ENCODE assay signal across 14 mouse cellular contexts in genomic region chr1:55144338-55144737, GRCm38 (mm10). TPM values are rescaled to one million over a fixed set of nuclear protein-coding genes. Genes with fewer than 3 reads are reported as not detected.
A peak's percentile ranks its signal among the peaks of the same experiment; 100 is the strongest.
DNase-seq lines count a peak whose midpoint lies in the region.
"Had no signal": no experiment of that assay in that cellular context is flagged by ENCODE, and none has a peak within 500 bp of the region (broad histone marks: within the 10 kb centered on the region; RNA-seq: fewer than 3 reads in every experiment).

No protein-coding gene starts in this region.

- intact Hi-C loops in heart, postnatal 36 days (cut with DNase I) = no loop called here

- DNase-seq in adrenal gland, adult 2 months = peak; percentile 14
- DNase-seq in adrenal gland, postnatal 36 days = no peak
- peak; percentile 61 for DNase-seq in heart, adult 11 months
- DNase-seq in heart, postnatal 36 days = no peak
- DNase-seq: adrenal gland, adult 8-10 months; adrenal gland, postnatal 10 days; adrenal gland, postnatal 14 days; adrenal gland, postnatal 25 days; B cell, adult 2 months; cerebellum, adult 11 months; cerebellum, adult 11-12 months; cerebellum, adult 18-20 months; cerebellum, adult 2 months; cerebellum, adult 8-10 months had no signal

RNA-seq across cellular contexts. Expression of gene Mob4, which starts 13.3 kb away (rescaled TPM):
- 100 to 1,000 TPM; 136 to 390 TPM for total RNA-seq in adrenal gland, adult 2 months (2021)
- polyA plus RNA-seq in adrenal gland, adult 2 months (2012; rRNA removed) = 14.5 and 24.4 TPM in 2 replicates
- 100 to 1,000 TPM; 311 to 394 TPM for total RNA-seq in adrenal gland, postnatal 36 days (2021)
- 10 to 100 TPM; 30.3 to 35.4 TPM for total RNA-seq in heart, postnatal 36 days (2021)

RNA-seq across cellular contexts. Expression of gene Hspd1, which starts 56.3 kb away (rescaled TPM):
- total RNA-seq in adrenal gland, adult 2 months (2021) = 1,000 to 10,000 TPM; 1,172 to 1,353 TPM
- 38.9 and 40.1 TPM in 2 replicates for polyA plus RNA-seq in adrenal gland, adult 2 months (2012; rRNA removed)
- total RNA-seq in adrenal gland, postnatal 36 days (2021) = 1,000 to 10,000 TPM; 1,397 to 1,482 TPM
- total RNA-seq in heart, postnatal 36 days (2021) = 100 to 1,000 TPM; 382 to 415 TPM

RNA-seq across cellular contexts. Expression of gene Hspe1, which starts 56.4 kb away (rescaled TPM):
- 100 to 1,000 TPM; 618 to 826 TPM for total RNA-seq in adrenal gland, adult 2 months (2021)
- polyA plus RNA-seq in adrenal gland, adult 2 months (2012; rRNA removed) = 64.2 and 81.1 TPM in 2 replicates
- total RNA-seq in adrenal gland, postnatal 36 days (2021) = 100 to 1,000 TPM; 769 to 795 TPM
- total RNA-seq in heart, postnatal 36 days (2021) = 100 to 1,000 TPM; 167 to 177 TPM

Comparison
In these comparisons a context has a peak if more than half of its experiments do, and no peak if none do; other contexts are left out.
1. DNase-seq: peak in adrenal gland, adult 2 months (single experiment) and heart, adult 11 months (single experiment); none in adrenal gland, postnatal 36 days (0 of 2) and heart, postnatal 36 days (0 of 2).